Mouse (Mus musculus) layer of hippocampus, adult 11-12 months (tissue): ENCODE data around the gene Bbx.
A peak's percentile ranks its signal among the peaks of the same experiment; 100 is the strongest.

ENCODE experiments used
- DNase-seq: peaks from one replicate; pipeline ENCODE4 v3.0.0; 2022; ENCODE audit warnings: low spot score

Bbx gene

GRCm38 (mm10) chr16:50160418-50161271, 271.5 kb downstream of the Bbx start:
- DNase-seq: no peak

- no peak for DNase-seq
Measured at GRCm38 (mm10) chr16:50158546-50158945, 273.6 kb downstream of the Bbx start.

DNA sequence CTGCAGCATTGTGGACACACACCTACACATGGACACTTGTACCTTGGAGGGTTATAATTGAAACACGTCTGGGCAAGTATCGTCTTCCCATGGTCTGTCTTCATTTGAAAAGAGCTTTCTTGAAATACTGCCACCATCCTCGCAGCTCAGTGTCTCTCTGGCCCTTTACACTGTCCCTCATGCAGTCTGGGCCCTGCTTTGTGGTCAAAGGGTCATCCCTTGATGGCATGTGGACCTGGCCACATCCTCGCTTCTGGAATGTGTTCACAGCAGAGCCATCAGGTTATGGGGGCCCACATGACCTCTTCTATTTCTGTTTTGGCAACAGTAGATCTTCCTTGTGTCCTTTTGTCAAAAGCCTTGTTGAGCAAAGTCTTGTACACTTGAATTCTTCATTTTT, 282.6 kb downstream of the Bbx start:
- no peak for DNase-seq

- peak; percentile 14 for DNase-seq
Measured at GRCm38 (mm10) chr16:50147900-50148299, 284.3 kb downstream of the Bbx start.
